ENCODE assay signal across 8 mouse cellular contexts in the genomic region with DNA sequence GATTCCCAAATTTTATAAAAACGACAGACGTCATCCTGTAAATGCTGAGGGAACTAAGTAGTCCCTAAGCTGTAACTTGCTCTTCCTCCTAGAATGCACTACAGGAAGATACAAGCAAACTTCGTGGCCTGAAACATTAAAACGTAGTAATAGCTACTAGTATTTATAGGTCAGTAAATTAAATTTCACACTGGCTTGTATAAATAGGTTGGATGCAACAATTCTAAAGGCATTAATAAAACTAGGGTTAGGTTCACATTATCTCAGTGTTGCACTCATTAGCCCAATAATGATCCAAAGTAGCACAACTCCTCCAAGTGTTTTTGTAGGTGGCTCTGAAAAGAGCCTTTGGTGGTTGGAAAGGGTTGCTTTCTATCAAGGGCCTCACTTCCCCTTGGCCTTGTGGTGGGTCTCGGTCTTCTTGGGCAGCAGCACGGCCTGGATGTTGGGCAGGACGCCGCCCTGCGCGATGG. TPM values are rescaled to one million over a fixed set of nuclear protein-coding genes. Genes with fewer than 3 reads are reported as not detected.
DNase-seq lines count a peak whose midpoint lies in the region; ATAC-seq and TF ChIP-seq lines count a peak whose summit lies in the region.

No protein-coding gene starts in this region.

- no peaks in the 10 kb centered on the region; the same call in 1 of the 2 replicates for H3K79me2 ChIP-seq in liver, adult 2 months (ENCODE audit: control insufficient read depth, insufficient read depth, low read length)

- 10% methylated on average over 10 of the region's 10 CpGs for WGBS in liver, adult 2 months
- WGBS in midbrain, postnatal 0 days, result under 1% methylated on average over 10 of the region's 10 CpGs

- H3K27ac ChIP-seq in liver, adult 2 months (replicated peaks; ENCODE audit: insufficient read depth, low read depth, low read length), result peak overlapping the region; percentile 37; the same call in 1 of the 2 replicates
- peak overlapping the region; percentile 84 for H3K27ac ChIP-seq in midbrain, postnatal 0 days (ENCODE audit: low read depth, low read length)

- 0 out of 2 replicates have a peak, but pooled peaks have one; percentile 1 for TF ChIP-seq CTCF in liver, adult 2 months (IDR thresholded peaks at IDR 0.05; ENCODE audit: low read depth, low read length)
- no peak for TF ChIP-seq CTCF in midbrain, postnatal 0 days (IDR thresholded peaks at IDR 0.05)

- H3K9ac ChIP-seq in liver, adult 2 months (ENCODE audit: low read depth, low read length), result peak overlapping the region; percentile 61
- H3K9ac ChIP-seq in midbrain, postnatal 0 days (replicated peaks; ENCODE audit: low read length, poor library complexity, severe bottlenecking), result 0 out of 2 replicates have a peak overlapping the region, but pooled peaks have one; percentile 24

- no peaks in the 10 kb centered on the region for H3K9me3 ChIP-seq in midbrain, postnatal 0 days (ENCODE audit: low read length)

- DNase-seq in liver, adult 2 months (ENCODE audit: extremely low read depth, low read depth, low spot score), result no peak
- DNase-seq in liver, result no peak
- DNase-seq in c-Kit-positive CD71-positive TER-119-positive erythroid progenitor cells, embryonic 14.5 days (ENCODE audit: low spot score), result peak; percentile 73
- DNase-seq in hindlimb bud, embryonic 11.5 days (ENCODE audit: extremely low spot score, low read depth, low spot score), result peak; percentile 58
- no peak for DNase-seq in midbrain, postnatal 0 days (ENCODE audit: low spot score)
- DNase-seq in spleen, postnatal 14 days (ENCODE audit: low spot score in 2 of 2), result no peak
- no peak for DNase-seq in testis, postnatal 14 days (ENCODE audit: low spot score)
- no peak for DNase-seq in kidney, adult 8-10 months

- peak overlapping the region; percentile 61 for H3K4me2 ChIP-seq in midbrain, postnatal 0 days (ENCODE audit: low read depth, low read length, poor library complexity, severe bottlenecking)

- H3K36me3 ChIP-seq in liver, adult 2 months (ENCODE audit: control insufficient read depth, insufficient read depth, low read length), result no peaks in the 10 kb centered on the region
- H3K36me3 ChIP-seq in midbrain, postnatal 0 days (ENCODE audit: insufficient read depth, low read length), result no peaks in the 10 kb centered on the region

- no peak for ATAC-seq in midbrain, postnatal 0 days (ENCODE audit: low FRiP score)

- H3K27me3 ChIP-seq in liver, adult 2 months (ENCODE audit: control insufficient read depth, insufficient read depth, low read length), result no peaks in the 10 kb centered on the region
- no peaks in the 10 kb centered on the region for H3K27me3 ChIP-seq in midbrain, postnatal 0 days (ENCODE audit: insufficient read depth, low read length)

- no peak for TF ChIP-seq POLR2A in liver, adult 2 months (IDR thresholded peaks at IDR 0.05; ENCODE audit: extremely low read depth, insufficient read depth, low read length)

- H3K4me3 ChIP-seq in liver, adult 2 months (ENCODE audit: insufficient read depth, low read depth, low read length), result peak overlapping the region; percentile 97
- H3K4me3 ChIP-seq in midbrain, postnatal 0 days (ENCODE audit: low read depth, low read length), result peak overlapping the region; percentile 39

- H3K4me1 ChIP-seq in liver, adult 2 months (ENCODE audit: control insufficient read depth, insufficient read depth, low read length), result peaks cover 7% of the 10 kb centered on the region
- no peaks in the 10 kb centered on the region for H3K4me1 ChIP-seq in midbrain, postnatal 0 days (ENCODE audit: insufficient read depth, low read length)

RNA-seq across cellular contexts. Expression of a gene that starts 0.5 kb away (rescaled TPM):
- total RNA-seq in liver, adult 2 months (2014; rRNA removed), result 3.3 and 6.0 TPM in 2 replicates
- 0.47 TPM in 1 of 2 replicates, not detected in the other for polyA plus RNA-seq in liver, adult 2 months (2012; rRNA removed)
- total RNA-seq in midbrain, postnatal 0 days (2014; rRNA removed), result 254 and 276 TPM in 2 replicates
- 2.4 and 4.6 TPM in 2 replicates for polyA plus RNA-seq in midbrain, postnatal 0 days (2015; fragmentation: Nextera tagmentation; extraction: Ambion mirVana)

RNA-seq across cellular contexts. Expression of a gene that starts 0.8 kb away (rescaled TPM):
- total RNA-seq in liver, adult 2 months (2014; rRNA removed), result 4.6 and 10.8 TPM in 2 replicates
- polyA plus RNA-seq in liver, adult 2 months (2012; rRNA removed), result not detected in 2 replicates
- 212 and 326 TPM in 2 replicates for total RNA-seq in midbrain, postnatal 0 days (2014; rRNA removed)
- polyA plus RNA-seq in midbrain, postnatal 0 days (2015; fragmentation: Nextera tagmentation; extraction: Ambion mirVana), result not detected in 2 replicates

RNA-seq across cellular contexts. Expression of a gene that starts 2.8 kb away (rescaled TPM):
- total RNA-seq in liver, adult 2 months (2014; rRNA removed), result 41.2 and 45.6 TPM in 2 replicates
- 3.6 and 8.6 TPM in 2 replicates for polyA plus RNA-seq in liver, adult 2 months (2012; rRNA removed)
- 386 and 434 TPM in 2 replicates for total RNA-seq in midbrain, postnatal 0 days (2014; rRNA removed)
- 0.80 and 2.1 TPM in 2 replicates for polyA plus RNA-seq in midbrain, postnatal 0 days (2015; fragmentation: Nextera tagmentation; extraction: Ambion mirVana)

RNA-seq across cellular contexts. Expression of a gene that starts 18.2 kb away (rescaled TPM):
- total RNA-seq in liver, adult 2 months (2014; rRNA removed), result 21.5 and 24.9 TPM in 2 replicates
- polyA plus RNA-seq in liver, adult 2 months (2012; rRNA removed), result 0.31 and 1.1 TPM in 2 replicates
- 304 and 479 TPM in 2 replicates for total RNA-seq in midbrain, postnatal 0 days (2014; rRNA removed)
- polyA plus RNA-seq in midbrain, postnatal 0 days (2015; fragmentation: Nextera tagmentation; extraction: Ambion mirVana), result 0.32 TPM in 1 of 2 replicates, not detected in the other

RNA-seq across cellular contexts. Expression of a gene that starts 27.3 kb away (rescaled TPM):
- total RNA-seq in liver, adult 2 months (2014; rRNA removed), result 3.5 and 4.5 TPM in 2 replicates
- polyA plus RNA-seq in liver, adult 2 months (2012; rRNA removed), result 0.35 TPM in 1 of 2 replicates, not detected in the other
- 54.7 and 116 TPM in 2 replicates for total RNA-seq in midbrain, postnatal 0 days (2014; rRNA removed)
- 2.0 TPM in 2 replicates for polyA plus RNA-seq in midbrain, postnatal 0 days (2015; fragmentation: Nextera tagmentation; extraction: Ambion mirVana)

Comparison
In these comparisons a context has a peak if more than half of its experiments do, and no peak if none do; other contexts are left out.
1. DNase-seq: peak in c-Kit-positive CD71-positive TER-119-positive erythroid progenitor cells, embryonic 14.5 days (single experiment) and hindlimb bud, embryonic 11.5 days (single experiment); none in liver, adult 2 months (single experiment), liver (single experiment), midbrain, postnatal 0 days (single experiment), spleen, postnatal 14 days (0 of 2), testis, postnatal 14 days (single experiment) and kidney, adult 8-10 months (0 of 2).
2. RNA of a gene that starts 0.5 kb away (total RNA-seq): 254 to 276 TPM in midbrain, postnatal 0 days; 3.3 to 6.0 TPM in liver, adult 2 months; every median in the first group is over 10 times any median in the second.
3. RNA of a gene that starts 0.8 kb away (total RNA-seq): 212 to 326 TPM in midbrain, postnatal 0 days; 4.6 to 10.8 TPM in liver, adult 2 months; every median in the first group is over 10 times any median in the second.